Mouse (Mus musculus) cerebellum, adult 2 months (tissue): ENCODE data around the gene Oscp1.

Source experiments
- CTCF ChIP-seq: fragments of 200-500 bp; IDR thresholded peaks from 2 replicates; pipeline ENCODE4 v1.5.1; 2011; ENCODE audit warnings: low read depth, mild to moderate bottlenecking, control low read depth, low read length, moderate library complexity, borderline replicate concordance; ENCODE audit not compliant: insufficient read depth
- POLR2A ChIP-seq: fragments of 200-500 bp; IDR thresholded peaks from 2 replicates; pipeline ENCODE4 v1.6.1; 2011; ENCODE audit warnings: low read length, control low read depth, borderline replicate concordance; ENCODE audit not compliant: insufficient read depth

DNA sequence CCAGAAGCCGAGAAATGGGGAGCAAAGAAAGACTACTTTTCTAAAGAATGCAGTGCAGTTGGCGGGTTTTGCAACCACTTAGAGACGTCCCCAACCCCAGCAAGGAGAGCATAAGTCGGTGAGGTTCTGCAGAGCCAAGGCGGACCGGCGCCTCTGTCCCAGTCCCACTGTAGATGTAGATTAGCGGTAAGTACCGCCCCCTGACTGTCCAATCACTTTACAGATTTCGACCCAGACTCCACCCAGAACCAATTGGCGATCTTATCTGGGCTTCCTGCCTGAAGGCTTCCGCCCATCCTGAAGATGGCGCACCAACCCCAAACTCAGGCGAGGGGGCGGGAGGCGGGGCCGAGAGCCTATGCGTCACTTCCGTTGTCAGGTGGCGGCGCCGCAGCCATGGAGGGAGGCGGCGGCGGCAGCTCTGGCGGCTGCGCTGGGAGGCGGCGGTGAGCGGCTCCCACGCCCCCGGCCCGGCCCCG lies 45.3 kb downstream of the Oscp1 start, which contains the start of gene Stk40:
- TF ChIP-seq POLR2A (peak; percentile 87), CTCF (peak; percentile 58; the same call in 1 of the 2 replicates)
